Mouse (Mus musculus) testis, adult 2 months (tissue): ENCODE data around the gene Akap13.

Experiments
- CTCF ChIP-seq: fragments of 200-500 bp; IDR thresholded peaks from 2 replicates; pipeline ENCODE4 v1.5.1; 2012; ENCODE audit warnings: low read depth, mild to moderate bottlenecking, inconsistent platforms, low read length, moderate library complexity; ENCODE audit not compliant: control insufficient read depth, insufficient read depth, insufficient replicate concordance
- POLR2A ChIP-seq: fragments of 200-500 bp; IDR thresholded peaks from 2 replicates; pipeline ENCODE4 v1.6.1; 2012; ENCODE audit warnings: low read depth, mild to moderate bottlenecking, inconsistent platforms, low read length, moderate library complexity; ENCODE audit not compliant: control insufficient read depth

DNA sequence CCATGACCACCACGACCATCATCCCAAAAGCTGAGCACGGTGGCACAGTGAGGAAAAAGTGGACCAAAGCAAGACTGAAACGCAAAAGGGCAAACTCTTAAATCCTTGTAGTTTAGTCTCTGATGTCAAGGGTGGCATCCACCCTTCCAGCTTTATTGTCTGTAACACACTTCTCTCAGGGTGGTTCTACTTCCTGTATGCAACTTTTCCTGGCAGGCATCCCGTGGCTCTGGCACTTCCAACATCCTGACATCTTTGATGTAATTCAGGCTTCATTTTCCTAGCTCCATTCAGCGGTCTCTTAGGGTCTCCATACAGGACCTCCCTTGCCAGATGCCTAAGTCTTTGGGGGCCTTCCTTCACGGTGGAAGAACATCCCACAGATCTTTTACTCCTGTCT lies 122.0 kb downstream of the Akap13 start:
- no peak for TF ChIP-seq CTCF
- TF ChIP-seq POLR2A: no peak
